Mouse (Mus musculus): ENCODE measurements around the gene Gtsf1l. TPM values are rescaled to one million over a fixed set of nuclear protein-coding genes. Genes with fewer than 3 reads are reported as not detected.
"Not testable (repeated sequence)": the region's sequence is repeated elsewhere in the genome, so short reads cannot be mapped to it uniquely, and the experiment has no call there.

Gene Gtsf1l
- polyA plus RNA-seq, 1 experiment from 2014 or later: not detected

DNA sequence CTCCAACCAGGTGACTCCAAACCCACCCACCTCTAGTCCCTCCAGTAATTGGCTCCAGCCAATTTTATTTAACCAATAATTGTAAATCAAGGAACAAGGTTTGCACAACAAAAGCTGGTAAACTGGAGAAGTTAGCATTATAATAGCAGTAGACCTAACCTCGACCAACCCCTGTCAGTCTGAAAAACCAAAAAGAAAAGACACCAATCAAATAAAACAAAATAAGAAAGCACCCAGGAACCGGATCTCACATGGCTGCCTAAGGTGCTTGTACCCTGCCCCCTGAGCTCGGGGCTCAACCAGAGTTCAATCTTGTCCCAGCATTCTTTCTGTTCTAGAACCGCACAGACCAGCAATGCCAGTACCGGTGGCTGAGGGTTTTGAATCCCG is 25.5 kb downstream of the Gtsf1l start:
- Histone ChIP-seq H3K9ac (no peak overlapping the region), H3K4me1 (replicated peaks) (no peaks in the 10 kb centered on the region), H3K36me3 (no peaks in the 10 kb centered on the region), H3K9me3 (replicated peaks) (no peaks in the 10 kb centered on the region), H3K27me3 (no peaks in the 10 kb centered on the region), H3K4me3 (no peak overlapping the region), H3K4me2 (no peak overlapping the region), H3K27ac (no peak overlapping the region)
- no peak for ATAC-seq (replicated peaks; ENCODE audit: insufficient number of reproducible peaks, insufficient read depth, low FRiP score, low read depth)
- 84% methylated on average over 6 of the region's 6 CpGs for WGBS

DNA sequence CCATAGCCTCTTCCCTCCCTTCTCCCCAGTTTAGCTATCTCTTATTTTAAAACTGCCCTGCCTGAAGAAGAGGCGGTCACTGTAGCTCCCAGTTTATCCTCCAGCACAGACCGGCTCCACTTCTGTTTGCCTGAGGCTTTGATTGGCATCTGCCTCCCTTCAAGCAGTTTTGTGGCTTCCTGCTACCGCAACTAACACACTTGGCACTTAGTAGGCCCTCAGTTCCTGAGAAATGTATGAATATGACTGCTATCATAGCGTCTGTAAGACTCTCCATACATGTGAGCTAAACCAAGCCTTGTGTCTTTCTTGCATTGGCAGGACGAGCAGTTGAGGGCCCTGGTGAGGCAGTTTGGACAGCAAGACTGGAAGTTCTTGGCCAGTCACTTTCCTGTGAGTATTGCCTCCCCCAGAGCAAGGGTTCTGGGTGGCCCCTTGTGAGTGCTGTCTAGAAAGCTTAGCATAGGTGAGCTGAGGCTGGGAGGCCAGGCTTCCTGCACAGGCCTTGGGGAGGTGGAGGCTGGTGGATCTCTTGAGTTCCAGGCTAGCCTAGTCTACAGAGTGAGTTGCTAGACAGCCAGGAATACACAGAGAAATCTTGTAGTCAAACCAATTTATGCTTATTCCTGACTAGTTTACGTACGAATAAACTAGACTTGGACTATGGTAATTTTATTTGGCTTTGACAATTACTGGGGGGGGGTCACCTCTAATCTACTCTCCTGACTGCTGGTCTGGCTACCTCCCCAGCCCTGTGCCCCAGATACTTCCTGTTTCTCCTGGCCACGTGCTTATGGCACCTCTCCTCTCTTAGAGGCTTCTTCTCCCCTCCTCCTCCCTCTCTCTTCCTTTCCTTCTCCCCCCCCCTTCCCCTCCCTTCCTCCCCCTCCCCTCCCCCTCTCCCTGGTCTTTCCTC is 26.2 kb downstream of the Gtsf1l start:
- 71% methylated on average over 8 of the region's 8 CpGs for WGBS
- no peaks in the 10 kb centered on the region for H3K9me3 ChIP-seq (replicated peaks)
- no peak overlapping the region for H3K27ac ChIP-seq
- no peak overlapping the region for H3K9ac ChIP-seq
- no peaks in the 10 kb centered on the region for H3K36me3 ChIP-seq
- no peak overlapping the region for H3K4me2 ChIP-seq
- no peak overlapping the region for H3K4me3 ChIP-seq
- H3K4me1 ChIP-seq (replicated peaks): peaks cover 3% of the 10 kb centered on the region; the same call in 1 of the 2 replicates
- no peaks in the 10 kb centered on the region for H3K27me3 ChIP-seq
- ATAC-seq (replicated peaks; ENCODE audit: insufficient number of reproducible peaks, insufficient read depth, low FRiP score, low read depth): no peak

DNA sequence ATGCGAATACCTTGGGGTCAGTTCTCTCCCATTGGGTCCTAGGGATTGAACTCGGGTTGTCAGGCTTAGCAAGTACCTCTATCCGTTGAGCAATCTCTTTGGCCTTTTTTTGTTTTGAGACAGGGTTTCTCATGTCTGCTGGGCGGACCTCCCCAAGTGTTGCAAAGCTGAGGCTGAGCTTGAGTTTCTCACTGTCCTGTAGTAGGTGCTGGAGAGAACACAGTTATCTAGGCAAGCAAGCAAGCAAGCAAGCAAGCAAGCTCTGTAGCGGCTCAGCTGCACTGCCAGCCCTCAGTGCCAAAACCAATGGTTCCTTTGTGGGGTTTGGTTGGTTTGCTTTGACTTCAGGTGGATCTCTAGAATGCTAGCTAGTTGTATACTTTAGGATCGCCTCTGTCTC is 27.0 kb downstream of the Gtsf1l start:
- ATAC-seq (replicated peaks; ENCODE audit: insufficient number of reproducible peaks, insufficient read depth, low FRiP score, low read depth): no peak
- Histone ChIP-seq H3K9me3 (replicated peaks) (no peaks in the 10 kb centered on the region), H3K27ac (no peak overlapping the region), H3K4me2 (no peak overlapping the region), H3K4me3 (no peak overlapping the region), H3K27me3 (no peaks in the 10 kb centered on the region), H3K9ac (no peak overlapping the region), H3K4me1 (replicated peaks) (peaks cover 10% of the 10 kb centered on the region), H3K36me3 (no peaks in the 10 kb centered on the region)
- WGBS: 79% methylated on average over 6 of the region's 6 CpGs

DNA sequence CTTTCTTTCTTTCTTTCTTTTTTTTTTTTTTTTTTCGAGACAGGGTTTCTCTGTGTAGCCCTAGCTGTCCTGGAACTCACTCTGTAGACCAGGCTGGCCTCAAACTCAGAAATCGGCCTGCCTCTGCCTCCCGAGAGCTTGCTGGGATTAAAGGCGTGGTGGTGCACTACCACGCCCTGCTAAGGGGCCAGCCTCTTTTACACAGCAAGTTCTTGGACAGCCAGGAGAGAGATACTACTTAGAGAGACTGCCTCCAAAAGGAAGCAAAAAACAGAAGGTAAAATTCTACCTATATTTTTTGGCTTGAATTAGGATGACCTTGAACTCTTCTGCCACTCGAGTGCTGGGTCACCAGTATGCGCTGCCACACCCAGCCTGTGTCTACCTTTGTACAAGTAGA is 28.7 kb downstream of the Gtsf1l start:
- not testable (repeated sequence) for H3K4me2 ChIP-seq; H3K27me3 ChIP-seq; H3K9ac ChIP-seq; H3K36me3 ChIP-seq; H3K4me3 ChIP-seq; H3K27ac ChIP-seq; H3K9me3 ChIP-seq (replicated peaks); ATAC-seq (replicated peaks; ENCODE audit: insufficient number of reproducible peaks, insufficient read depth, low FRiP score, low read depth)
- peaks cover 23% of the 10 kb centered on the region for H3K4me1 ChIP-seq (replicated peaks)
- 88% methylated on average over 7 of the region's 7 CpGs for WGBS

DNA sequence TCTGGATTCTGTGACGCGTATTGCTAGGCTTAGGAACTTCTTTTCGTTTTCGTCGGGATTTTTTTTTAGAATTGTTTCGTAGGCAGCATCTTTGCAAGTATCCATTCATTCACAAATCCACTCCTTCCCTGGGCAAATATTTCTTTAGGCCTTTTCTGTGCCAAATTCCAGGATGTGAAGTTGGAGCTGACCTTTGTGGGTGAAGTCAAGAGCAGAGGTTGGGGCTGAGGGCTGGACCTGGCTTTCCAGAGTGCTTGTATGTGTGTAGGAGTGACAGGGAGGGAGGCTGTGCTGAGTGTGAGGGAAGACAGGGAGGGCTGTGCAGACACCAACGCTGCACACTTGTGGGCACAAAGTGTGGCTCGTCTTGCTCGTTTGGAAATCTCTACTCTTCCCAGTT is 31.1 kb downstream of the Gtsf1l start:
- Histone ChIP-seq H3K36me3 (no peaks in the 10 kb centered on the region), H3K9me3 (replicated peaks) (no peaks in the 10 kb centered on the region), H3K27ac (no peak overlapping the region), H3K4me3 (no peak overlapping the region), H3K4me1 (replicated peaks) (peaks cover 28% of the 10 kb centered on the region), H3K9ac (no peak overlapping the region), H3K27me3 (no peaks in the 10 kb centered on the region), H3K4me2 (no peak overlapping the region; the same call in 1 of the 2 replicates)
- ATAC-seq (replicated peaks; ENCODE audit: insufficient number of reproducible peaks, insufficient read depth, low FRiP score, low read depth): no peak
- WGBS: 72% methylated on average over 9 of the region's 9 CpGs

DNA sequence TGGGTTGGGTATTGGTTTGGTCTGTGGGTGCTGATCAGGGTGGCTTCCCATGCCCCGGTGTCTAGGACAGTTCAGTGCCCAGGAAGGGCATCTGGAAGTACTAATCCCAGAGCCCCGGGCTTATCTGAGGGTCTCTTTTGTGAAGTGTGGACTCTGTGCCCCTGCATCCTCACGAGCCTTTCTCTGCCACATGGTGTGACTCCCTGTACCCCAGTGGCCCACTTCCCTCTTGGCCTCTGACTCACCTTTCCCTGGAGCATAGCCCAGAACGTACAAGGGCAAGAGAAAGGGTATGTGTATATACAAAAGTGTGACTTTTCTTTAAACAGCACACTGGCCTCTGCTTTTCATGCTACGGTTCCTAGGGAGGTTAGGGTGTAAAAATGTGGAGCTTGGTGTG is 31.9 kb downstream of the Gtsf1l start:
- peaks cover 28% of the 10 kb centered on the region for H3K4me1 ChIP-seq (replicated peaks)
- peak overlapping the region; percentile 63 for H3K9ac ChIP-seq
- peak overlapping the region; percentile 68 for H3K4me3 ChIP-seq
- no peaks in the 10 kb centered on the region for H3K27me3 ChIP-seq
- WGBS: 15% methylated on average over 5 of the region's 5 CpGs
- peak overlapping the region; percentile 99 for H3K4me2 ChIP-seq
- no peak for ATAC-seq (replicated peaks; ENCODE audit: insufficient number of reproducible peaks, insufficient read depth, low FRiP score, low read depth)
- H3K27ac ChIP-seq: no peak overlapping the region
- H3K36me3 ChIP-seq: no peaks in the 10 kb centered on the region
- no peaks in the 10 kb centered on the region for H3K9me3 ChIP-seq (replicated peaks)

DNA sequence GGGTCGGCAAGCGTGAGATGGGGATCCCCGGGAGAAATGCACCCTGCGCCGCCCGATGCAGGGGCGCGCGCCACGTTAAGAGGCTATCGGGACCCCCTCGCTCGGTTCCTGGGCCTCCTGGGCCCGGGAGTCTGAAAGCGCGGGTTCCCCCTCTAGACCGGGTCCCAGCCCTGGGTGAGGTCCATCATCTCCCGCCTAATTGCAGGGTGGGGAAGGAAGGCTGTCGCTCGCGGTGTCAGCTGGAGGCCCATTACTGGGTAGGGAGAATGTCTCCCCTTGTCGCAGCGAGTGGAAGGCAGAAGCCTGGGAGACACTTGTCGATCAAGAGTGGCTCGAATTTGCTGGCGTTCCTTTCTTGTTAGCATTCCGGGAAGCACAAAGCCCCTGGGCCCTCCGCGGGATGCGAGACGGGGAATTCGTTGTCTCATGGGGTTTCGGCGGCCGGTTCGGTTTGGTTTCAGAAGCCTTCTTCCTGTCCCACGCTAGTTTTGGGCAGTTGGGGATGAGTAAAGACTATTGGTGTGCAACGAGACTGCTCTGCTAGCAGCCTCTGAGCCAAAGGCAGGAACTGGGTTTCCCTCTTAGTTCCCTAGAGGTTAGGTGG is 32.7 kb downstream of the Gtsf1l start:
- 0 out of 2 replicates have a peak, but pooled peaks cover 4% of the 10 kb centered on the region for H3K36me3 ChIP-seq
- under 1% methylated on average over 38 of the region's 38 CpGs for WGBS
- no peaks in the 10 kb centered on the region for H3K27me3 ChIP-seq
- H3K9ac ChIP-seq: peak overlapping the region; percentile 63
- ATAC-seq (replicated peaks; ENCODE audit: insufficient number of reproducible peaks, insufficient read depth, low FRiP score, low read depth): no peak
- H3K4me3 ChIP-seq: peak overlapping the region; percentile 68
- H3K9me3 ChIP-seq (replicated peaks): no peaks in the 10 kb centered on the region
- peak overlapping the region; percentile 99 for H3K4me2 ChIP-seq
- peak overlapping the region; percentile 45; the same call in 1 of the 2 replicates for H3K27ac ChIP-seq
- peaks cover 28% of the 10 kb centered on the region for H3K4me1 ChIP-seq (replicated peaks)

DNA sequence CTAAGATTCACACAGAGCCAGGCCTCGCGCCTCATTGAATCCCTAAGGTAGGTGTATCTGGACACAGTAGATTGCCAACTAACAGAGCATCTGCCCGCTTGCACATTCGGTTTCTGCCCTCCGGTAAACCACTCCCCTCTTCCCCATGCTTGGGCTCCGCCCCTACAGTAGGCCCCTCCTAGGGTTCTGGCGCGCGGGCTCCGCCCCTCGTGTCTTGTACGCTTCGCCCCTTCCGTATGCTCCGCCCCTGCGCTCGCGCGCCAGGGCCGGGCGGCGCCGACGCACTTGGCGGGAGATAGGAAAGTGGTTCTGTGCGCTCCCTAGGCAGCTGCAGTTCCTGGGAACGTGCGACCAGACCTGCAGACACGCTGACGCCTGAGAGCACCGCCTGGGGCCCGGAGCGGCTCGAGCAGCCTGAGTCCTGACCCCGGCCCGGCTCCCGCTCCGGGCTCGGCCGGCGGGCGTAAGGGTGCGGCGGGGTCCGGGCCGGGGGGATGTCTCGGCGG is 33.3 kb downstream of the Gtsf1l start, which contains the start of gene Mybl2:
Mybl2 (plus strand) TSS at position 353 of the 506 bp plus-strand sequence.
- WGBS: under 1% methylated on average over 48 of the region's 48 CpGs
- no peaks in the 10 kb centered on the region for H3K9me3 ChIP-seq (replicated peaks)
- peak within 1 kb of the TSS; percentile 63 for H3K9ac ChIP-seq
- H3K27me3 ChIP-seq: no peaks in the 10 kb centered on the region
- peaks cover 28% of the 10 kb centered on the region for H3K4me1 ChIP-seq (replicated peaks)
- H3K4me2 ChIP-seq: peak within 1 kb of the TSS; percentile 99
- peak; percentile 99 for ATAC-seq (replicated peaks; ENCODE audit: insufficient number of reproducible peaks, insufficient read depth, low FRiP score, low read depth)
- H3K27ac ChIP-seq: peak within 1 kb of the TSS; percentile 45; the same call in 1 of the 2 replicates
- peak within 1 kb of the TSS; percentile 68 for H3K4me3 ChIP-seq
- H3K36me3 ChIP-seq: 0 out of 2 replicates have a peak, but pooled peaks cover 4% of the 10 kb centered on the region

DNA sequence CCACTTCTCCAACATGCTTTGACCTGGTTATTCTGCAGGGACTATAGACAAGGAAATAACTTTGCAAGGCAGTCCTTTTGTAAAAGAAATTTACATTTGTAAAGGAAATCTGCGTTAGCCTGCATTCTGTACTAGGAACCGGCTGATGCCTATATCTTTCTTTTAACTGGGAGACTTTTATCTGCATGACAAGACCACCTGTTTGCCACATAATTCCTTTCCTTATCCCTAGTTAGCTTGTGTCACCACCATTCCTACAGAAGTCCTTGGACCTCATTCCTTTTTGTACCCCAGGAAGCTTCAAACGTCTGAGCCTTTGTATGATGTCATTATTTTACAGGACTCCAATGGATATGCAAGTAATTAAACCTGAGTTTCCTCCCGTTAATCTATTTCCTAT is 34.8 kb downstream of the Gtsf1l start:
- H3K4me2 ChIP-seq: no peak overlapping the region
- 0 out of 2 replicates have a peak, but pooled peaks cover 4% of the 10 kb centered on the region for H3K36me3 ChIP-seq
- H3K9me3 ChIP-seq (replicated peaks): no peaks in the 10 kb centered on the region
- 70% methylated on average over 4 of the region's 4 CpGs for WGBS
- no peak overlapping the region for H3K27ac ChIP-seq
- no peak overlapping the region for H3K4me3 ChIP-seq
- no peaks in the 10 kb centered on the region for H3K27me3 ChIP-seq
- ATAC-seq (replicated peaks; ENCODE audit: insufficient number of reproducible peaks, insufficient read depth, low FRiP score, low read depth): no peak
- H3K4me1 ChIP-seq (replicated peaks): peaks cover 28% of the 10 kb centered on the region
- no peak overlapping the region for H3K9ac ChIP-seq

DNA sequence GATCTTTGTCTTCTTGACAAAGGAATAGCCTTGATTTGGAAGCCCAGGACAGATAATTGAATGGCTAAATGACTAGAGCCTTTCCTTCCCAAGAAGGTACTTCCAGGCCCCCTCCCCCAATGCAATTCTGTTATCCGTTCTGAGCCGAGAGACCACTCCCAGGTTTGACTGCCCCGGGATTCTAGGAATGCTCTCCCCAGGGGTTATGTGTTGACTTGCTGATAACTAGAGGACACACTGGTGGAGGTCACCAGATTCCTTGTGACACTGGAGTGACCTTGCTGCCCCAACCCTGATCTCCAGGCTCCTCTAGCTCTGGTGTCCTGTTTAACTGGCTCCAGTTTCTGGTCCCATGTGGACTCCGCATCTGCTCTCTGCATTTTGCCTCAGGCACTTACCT is 35.6 kb downstream of the Gtsf1l start:
- H3K36me3 ChIP-seq: peaks cover 8% of the 10 kb centered on the region
- H3K9ac ChIP-seq: no peak overlapping the region
- no peak overlapping the region for H3K4me2 ChIP-seq
- no peak overlapping the region for H3K4me3 ChIP-seq
- WGBS: 35% methylated on average over 4 of the region's 4 CpGs
- H3K27me3 ChIP-seq: no peaks in the 10 kb centered on the region
- no peak for ATAC-seq (replicated peaks; ENCODE audit: insufficient number of reproducible peaks, insufficient read depth, low FRiP score, low read depth)
- no peaks in the 10 kb centered on the region for H3K9me3 ChIP-seq (replicated peaks)
- peaks cover 28% of the 10 kb centered on the region for H3K4me1 ChIP-seq (replicated peaks)
- H3K27ac ChIP-seq: no peak overlapping the region

DNA sequence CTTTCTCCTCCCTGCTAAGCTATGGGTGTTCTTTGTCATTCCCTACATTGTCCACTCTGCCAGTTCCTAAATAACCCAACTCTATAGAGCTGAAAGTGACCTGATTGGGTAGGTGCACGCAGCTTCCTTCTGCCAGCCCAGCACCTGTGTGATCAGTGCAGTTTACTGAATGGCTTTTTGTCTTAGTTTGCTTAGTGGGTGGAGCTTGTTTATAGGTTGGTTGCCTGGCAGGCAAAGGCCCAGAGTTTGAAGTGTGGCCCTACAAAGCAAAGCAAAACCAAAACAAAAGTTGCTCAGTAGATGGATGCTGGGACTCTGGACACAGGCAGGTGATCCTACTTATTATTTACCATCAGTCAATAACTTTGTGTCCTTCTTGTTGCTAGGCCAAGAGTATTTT is 36.0 kb downstream of the Gtsf1l start:
- no peak overlapping the region for H3K27ac ChIP-seq

More for the DNA sequence above, 36.0 kb downstream of the Gtsf1l start:
- no peak for ATAC-seq (replicated peaks; ENCODE audit: insufficient number of reproducible peaks, insufficient read depth, low FRiP score, low read depth)
- WGBS: 86% methylated on average over 1 of the region's 1 CpGs
- H3K9ac ChIP-seq: no peak overlapping the region
- H3K4me3 ChIP-seq: no peak overlapping the region
- no peaks in the 10 kb centered on the region for H3K27me3 ChIP-seq
- no peak overlapping the region for H3K4me2 ChIP-seq
- H3K36me3 ChIP-seq: peaks cover 12% of the 10 kb centered on the region
- peaks cover 26% of the 10 kb centered on the region for H3K4me1 ChIP-seq (replicated peaks)
- H3K9me3 ChIP-seq (replicated peaks): no peaks in the 10 kb centered on the region

All from heart, embryonic 15.5 days (tissue).